Mouse (Mus musculus) WW6 (cell line): ENCODE data around the gene Btbd35f6.
"Not testable (repeated sequence)": the region's sequence is repeated elsewhere in the genome, so short reads cannot be mapped to it uniquely, and the experiment has no call there.

Experiments used
- DNase-seq: peaks from one replicate; pipeline ENCODE4 v3.0.0-alpha.2; 2013; ENCODE audit warnings: low read depth, low spot score

Gene Btbd35f6

DNA sequence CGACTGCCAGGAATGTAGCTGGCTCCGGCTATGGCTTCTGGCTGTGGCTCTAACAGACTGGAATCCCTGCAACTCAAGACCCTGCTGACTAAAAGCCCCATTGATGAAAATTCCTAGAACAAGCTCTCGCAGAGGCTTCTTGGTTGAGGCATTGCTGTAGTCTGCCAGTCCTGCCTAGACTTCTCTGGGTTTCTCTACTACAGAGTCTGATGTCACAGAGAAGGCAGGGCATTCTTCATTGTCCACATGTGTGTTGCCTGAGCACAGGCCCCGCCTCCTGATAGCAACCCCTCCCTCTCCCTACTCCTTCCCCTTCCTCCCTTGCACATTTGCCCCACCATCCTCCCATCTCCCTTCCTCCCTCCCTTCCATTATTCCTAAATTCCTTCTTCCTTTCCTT, at the start of gene Btbd35f6:
Gene Btbd35f6, minus strand, starts transcription at position 101 of the 400 bp plus-strand sequence.
- DNase-seq: not testable (repeated sequence)

- DNase-seq: not testable (repeated sequence)
Observed at GRCm38 (mm10) chrX:33986716-33987115, 30.4 kb upstream of the Btbd35f6 start, which contains the start of gene Gm21870. Gene Gm21870, minus strand, starts transcription at chrX:33986816.

DNA sequence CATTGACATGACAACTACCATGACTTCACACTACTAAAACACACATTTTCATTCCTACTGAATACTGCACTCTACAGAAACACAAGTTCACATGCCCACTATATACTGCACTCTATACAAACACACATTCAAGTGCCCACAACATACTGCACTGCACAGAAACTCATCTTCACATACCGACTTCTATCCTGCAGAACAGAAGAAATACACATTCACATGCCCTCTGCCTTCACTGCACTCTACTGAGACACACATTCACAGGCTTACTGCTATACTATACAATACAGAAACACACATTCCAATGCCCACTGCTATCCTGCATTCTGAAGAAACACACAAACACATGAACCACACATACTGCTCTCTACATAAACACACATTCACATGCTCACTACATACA, 26.1 kb downstream of the Btbd35f6 start:
- DNase-seq: not testable (repeated sequence)

GRCm38 (mm10) chrX:33928225-33928624, 28.1 kb downstream of the Btbd35f6 start:
- not testable (repeated sequence) for DNase-seq

- not testable (repeated sequence) for DNase-seq
Observed at GRCm38 (mm10) chrX:33926344-33926743, 30.0 kb downstream of the Btbd35f6 start.

GRCm38 (mm10) chrX:33925420-33925819, 30.9 kb downstream of the Btbd35f6 start:
- not testable (repeated sequence) for DNase-seq
